Mouse (Mus musculus) heart, postnatal 0 days (tissue): ENCODE results near the gene St3gal3. TPM values are rescaled to one million over a fixed set of nuclear protein-coding genes. Genes with fewer than 3 reads are reported as not detected.

Experiments
- ATAC-seq: fragments of 200-750 bp; cut with Nextera tagmentation; 2 replicates; pipeline ENCODE4 v1.8.0; 2017; ENCODE audit warnings: low read depth, moderate number of reproducible peaks, moderate library complexity; ENCODE audit not compliant: insufficient read depth
- DNase-seq: peaks from one replicate; pipeline ENCODE4 v3.0.0-alpha.2; 2016; ENCODE audit warnings: low spot score
- H3K27ac ChIP-seq: fragments of 300-500 bp; sonication (generic); 2 replicates; pipeline ENCODE4 v1.5.1; 2014; ENCODE audit warnings: low read depth, mild to moderate bottlenecking
- H3K27me3 ChIP-seq: fragments of 300-500 bp; sonication (generic); 2 replicates; pipeline ENCODE4 v1.6.1; 2014; ENCODE audit warnings: low read length, mixed read lengths; ENCODE audit not compliant: control insufficient read depth, insufficient read depth
- H3K36me3 ChIP-seq: fragments of 300-500 bp; sonication (generic); replicated peaks from 2 replicates; pipeline ENCODE4 v1.6.1; 2014; ENCODE audit warnings: low read length, mixed read lengths; ENCODE audit not compliant: control insufficient read depth, insufficient read depth
- H3K4me1 ChIP-seq: fragments of 300-500 bp; sonication (generic); 2 replicates; pipeline ENCODE4 v1.6.1; 2014; ENCODE audit warnings: antibody characterized with exemption; ENCODE audit not compliant: control insufficient read depth, insufficient read depth
- H3K4me2 ChIP-seq: fragments of 300-500 bp; sonication (generic); 2 replicates; pipeline ENCODE4 v1.6.1; 2014; ENCODE audit warnings: low read depth, mild to moderate bottlenecking, low read length, moderate library complexity
- H3K4me3 ChIP-seq: fragments of 300-500 bp; sonication (generic); 2 replicates; pipeline ENCODE4 v1.5.1; 2014; ENCODE audit warnings: low read depth, low read length
- H3K9ac ChIP-seq: fragments of 300-500 bp; sonication (generic); replicated peaks from 2 replicates; pipeline ENCODE4 v1.6.1; 2014; ENCODE audit warnings: low read depth, low read length, mixed read lengths
- H3K9me3 ChIP-seq: fragments of 300-500 bp; sonication (generic); replicated peaks from 2 replicates; pipeline ENCODE4 v1.6.1; 2016; ENCODE audit warnings: low read length; ENCODE audit not compliant: control insufficient read depth
- CTCF ChIP-seq: IDR thresholded peaks from 2 replicates; pipeline ENCODE4 v1.5.1; 2016; ENCODE audit warnings: antibody characterized with exemption, control low read depth, low read depth
- EP300 ChIP-seq: IDR thresholded peaks from 2 replicates; pipeline ENCODE4 v1.6.1; 2016; ENCODE audit warnings: antibody characterized with exemption, low read depth
- whole genome bisulfite sequencing: fragments of 180-500 bp; shearing (Covaris S2); extraction: QIAGEN DNeasy Blood & Tissue Kit; methylation state at CpG from one replicate; pipeline ENCODE4 v1.1.7; 2014; 5-methylcytosine and 5-hydroxymethylcytosine counted together
- polyA plus RNA-seq: library from polyadenylated mRNA; unstranded; fragments of >200 nt; fragmentation: Nextera tagmentation; extraction: Ambion mirVana; gene quantifications from 2 replicates; pipeline ENCODE4 v1.2.1, GENCODE M21; 2015
- total RNA-seq: library from RNA; depleted of rRNA; stranded (reverse); fragments of >200 nt; gene quantifications from 2 replicates; pipeline ENCODE4 v1.2.3, GENCODE M21; 2014; ENCODE audit warnings: low replicate concordance

Gene St3gal3
- total and polyA plus RNA-seq, 2 experiments from 2014 or later: 8.2 to 44.5 TPM

DNA sequence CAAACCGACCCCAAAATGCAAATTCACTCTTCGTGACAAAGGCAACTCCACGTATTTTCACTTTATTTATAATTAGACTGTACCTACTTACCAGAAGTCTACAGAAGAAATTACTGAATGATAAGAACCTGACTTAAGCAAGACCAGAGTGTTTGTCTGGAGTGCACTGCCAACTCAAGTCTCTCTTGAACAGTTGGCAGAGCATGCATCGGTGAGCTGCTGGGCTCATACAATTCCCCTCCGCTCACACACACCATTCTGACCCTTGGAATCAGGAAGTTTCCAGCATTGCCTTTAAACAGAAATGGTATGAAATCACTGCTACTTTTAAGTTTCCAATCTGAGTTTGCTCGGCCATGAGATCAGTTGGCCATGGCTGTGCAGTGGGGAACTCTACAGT lies 36.1 kb downstream of the St3gal3 start:
- TF ChIP-seq EP300 (no peak), CTCF (no peak)

DNA sequence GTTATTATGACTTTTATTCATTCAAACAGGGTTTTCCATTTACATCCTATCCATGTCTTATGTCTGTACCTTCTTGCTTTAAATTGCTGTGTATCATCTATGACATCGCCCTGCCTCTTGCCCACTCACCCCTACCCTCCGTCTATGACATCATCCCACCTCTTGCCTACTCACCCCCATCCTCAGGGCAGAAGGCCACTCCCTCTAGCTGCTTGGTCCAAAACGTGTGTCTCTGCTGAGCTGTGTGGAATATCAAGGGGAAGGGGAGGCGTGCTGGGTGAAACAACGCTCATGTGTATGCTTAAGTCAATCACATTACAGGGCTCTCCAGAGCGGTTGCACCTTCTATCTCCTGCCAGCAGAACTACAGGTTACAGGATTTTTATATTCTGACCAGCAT lies 38.6 kb downstream of the St3gal3 start:
- TF ChIP-seq EP300 (no peak), CTCF (no peak)
- H3K9me3 ChIP-seq: no peaks in the 10 kb centered on the region; the same call in 1 of the 2 replicates
- 68% methylated on average over 6 of the region's 6 CpGs for WGBS
- DNase-seq (no peak), ATAC-seq (no peak)
- no peak overlapping the region for H3K9ac ChIP-seq
- H3K4me1 ChIP-seq: no peaks in the 10 kb centered on the region
- no peak overlapping the region for H3K4me2 ChIP-seq
- H3K4me3 ChIP-seq: no peak overlapping the region
- H3K27ac ChIP-seq: no peak overlapping the region
- H3K36me3 ChIP-seq: no peaks in the 10 kb centered on the region
- no peaks in the 10 kb centered on the region for H3K27me3 ChIP-seq

More for the DNA sequence above, 36.1 kb downstream of the St3gal3 start:
- DNase-seq (no peak), ATAC-seq (no peak)
- H3K4me1 ChIP-seq: no peaks in the 10 kb centered on the region
- no peak overlapping the region for H3K27ac ChIP-seq
- H3K4me3 ChIP-seq: no peak overlapping the region
- no peak overlapping the region for H3K9ac ChIP-seq
- WGBS: 88% methylated on average over 6 of the region's 6 CpGs
- H3K36me3 ChIP-seq: no peaks in the 10 kb centered on the region
- no peaks in the 10 kb centered on the region; the same call in 1 of the 2 replicates for H3K9me3 ChIP-seq
- no peak overlapping the region for H3K4me2 ChIP-seq
- no peaks in the 10 kb centered on the region for H3K27me3 ChIP-seq

DNA sequence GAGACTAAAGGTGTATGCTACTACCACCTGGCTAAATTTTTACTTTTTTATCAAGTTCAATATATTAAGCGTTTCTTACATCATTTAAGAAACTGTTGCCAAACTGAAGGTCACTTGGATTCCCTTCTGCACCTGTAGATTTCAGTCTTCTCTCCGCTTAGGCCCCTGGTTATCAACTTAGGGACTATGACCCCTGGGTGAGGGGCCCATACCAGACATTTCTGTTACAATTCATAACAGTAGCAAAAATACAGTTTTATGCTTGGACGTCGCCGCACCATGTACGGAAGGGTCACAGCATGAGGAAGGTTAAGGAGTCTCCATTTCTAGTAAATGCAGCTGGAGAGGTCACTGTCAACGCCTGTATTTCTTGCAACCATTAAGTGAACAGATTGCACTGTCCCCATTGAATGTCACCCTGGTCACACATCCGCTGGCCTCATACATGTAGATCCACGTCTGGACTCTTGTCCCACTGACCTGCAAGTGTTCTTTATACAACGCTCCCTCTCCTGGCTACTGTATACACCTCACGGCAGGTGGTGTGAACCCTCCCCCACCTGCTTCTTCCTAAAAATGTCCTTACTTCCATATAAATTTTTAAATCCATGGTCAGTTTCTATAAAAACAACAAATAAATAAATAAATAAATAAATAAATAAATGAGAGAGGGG lies 41.8 kb downstream of the St3gal3 start:
- TF ChIP-seq CTCF (no peak), EP300 (no peak)
- Histone ChIP-seq H3K4me3 (no peak overlapping the region), H3K4me1 (no peaks in the 10 kb centered on the region), H3K36me3 (no peaks in the 10 kb centered on the region), H3K9ac (no peak overlapping the region), H3K9me3 (no peaks in the 10 kb centered on the region; the same call in 1 of the 2 replicates), H3K4me2 (no peak overlapping the region), H3K27me3 (no peaks in the 10 kb centered on the region), H3K27ac (no peak overlapping the region)
- WGBS: 92% methylated on average over 11 of the region's 11 CpGs
- ATAC-seq: no peak
- DNase-seq: no peak

DNA sequence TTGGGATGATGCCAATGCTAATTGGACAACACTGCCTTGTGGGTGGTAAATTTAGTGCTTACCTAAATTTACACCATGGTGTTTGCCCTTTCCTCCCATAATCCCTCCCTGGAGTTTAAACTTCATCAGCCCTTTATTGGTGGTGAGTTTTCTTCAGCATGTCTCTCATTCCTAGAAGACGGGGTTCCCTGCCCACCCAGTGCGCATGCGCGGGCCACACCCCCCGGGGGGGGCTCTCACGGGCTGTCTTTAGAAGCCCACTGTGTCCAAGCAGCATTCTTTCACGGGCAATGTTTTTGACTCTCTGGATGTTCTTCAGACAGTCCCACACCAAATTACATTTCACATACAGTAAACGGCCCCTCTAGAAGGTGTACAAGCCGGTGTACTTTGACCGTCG lies 44.3 kb downstream of the St3gal3 start:
- DNase-seq: no peak
- Histone ChIP-seq H3K9ac (no peak overlapping the region), H3K4me3 (no peak overlapping the region), H3K4me2 (no peak overlapping the region), H3K27me3 (no peaks in the 10 kb centered on the region), H3K9me3 (no peaks in the 10 kb centered on the region; the same call in 1 of the 2 replicates), H3K27ac (no peak overlapping the region), H3K4me1 (no peaks in the 10 kb centered on the region), H3K36me3 (no peaks in the 10 kb centered on the region)
- ATAC-seq: no peak
- 83% methylated on average over 11 of the region's 11 CpGs for WGBS
- TF ChIP-seq CTCF: no peak
- TF ChIP-seq EP300: no peak

DNA sequence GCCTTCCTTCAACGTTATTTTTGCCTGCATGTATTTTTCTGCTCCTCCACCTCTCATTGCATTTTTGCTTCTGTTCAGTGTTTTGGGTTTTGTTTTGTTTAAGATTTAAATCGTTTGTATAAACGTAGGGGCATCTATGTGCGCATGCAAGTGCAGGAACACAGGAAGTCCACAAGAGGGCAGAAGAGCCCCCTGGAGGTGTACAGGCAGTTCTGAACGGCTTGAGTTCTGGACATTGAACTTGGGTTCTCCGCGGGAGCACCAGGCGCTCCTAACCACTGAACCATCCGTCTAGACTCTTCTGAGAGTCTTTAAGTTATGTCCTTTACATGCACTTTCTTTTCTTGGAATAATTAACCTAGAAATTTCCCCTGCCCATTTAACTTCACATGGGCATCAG lies 44.8 kb downstream of the St3gal3 start:
- 38% methylated on average over 9 of the region's 9 CpGs for WGBS

DNA sequence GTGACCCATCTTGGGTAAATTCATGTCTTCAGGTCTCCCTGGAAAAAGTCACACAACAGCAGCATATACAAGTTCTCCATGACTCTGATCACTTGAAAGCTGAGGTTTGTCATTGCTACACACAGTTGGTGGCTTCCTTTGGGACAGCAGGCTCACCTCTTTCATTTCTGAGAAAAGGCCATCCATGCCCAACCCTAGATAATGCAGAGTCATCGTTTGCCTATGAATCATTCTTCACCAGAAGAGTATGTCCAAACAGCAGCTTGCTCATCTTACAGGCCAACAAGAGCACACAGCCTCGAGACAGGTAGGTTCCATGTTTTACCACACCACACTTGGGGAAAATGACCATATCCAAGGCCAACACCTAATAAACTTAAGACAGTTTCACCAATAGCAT lies 45.9 kb downstream of the St3gal3 start:
- no peaks in the 10 kb centered on the region for H3K9me3 ChIP-seq
- H3K4me3 ChIP-seq: no peak overlapping the region
- H3K27ac ChIP-seq: no peak overlapping the region
- H3K4me1 ChIP-seq: no peaks in the 10 kb centered on the region; the same call in 1 of the 2 replicates
- H3K36me3 ChIP-seq: no peaks in the 10 kb centered on the region
- WGBS: 75% methylated on average over 2 of the region's 2 CpGs
- DNase-seq (no peak), ATAC-seq (no peak)
- H3K27me3 ChIP-seq: no peaks in the 10 kb centered on the region
- TF ChIP-seq EP300 (no peak), CTCF (no peak)
- no peak overlapping the region for H3K4me2 ChIP-seq
- H3K9ac ChIP-seq: no peak overlapping the region

More for the DNA sequence above, 44.8 kb downstream of the St3gal3 start:
- no peak for TF ChIP-seq EP300
- TF ChIP-seq CTCF: peak; percentile 74
- Histone ChIP-seq H3K4me1 (no peaks in the 10 kb centered on the region), H3K9ac (no peak overlapping the region), H3K27me3 (no peaks in the 10 kb centered on the region), H3K4me3 (no peak overlapping the region), H3K27ac (no peak overlapping the region), H3K36me3 (no peaks in the 10 kb centered on the region), H3K9me3 (no peaks in the 10 kb centered on the region; the same call in 1 of the 2 replicates), H3K4me2 (no peak overlapping the region)
- ATAC-seq (no peak), DNase-seq (no peak)
